Mouse (Mus musculus) forebrain, embryonic 12.5 days (tissue): ENCODE measurements at regions not wholly inside any gene's neighbourhood (a gene's known extent, or its start where the extent isn't known, plus 50 kb on each side); places are given as distances from the start of the nearest gene placed in this dataset.

Source experiments
- ATAC-seq: fragments of 200-750 bp; cut with Nextera tagmentation; 2 replicates; pipeline ENCODE4 v1.8.0; 2017; ENCODE audit warnings: moderate TSS enrichment; ENCODE audit not compliant: low FRiP score
- H3K27ac ChIP-seq: fragments of 300-500 bp; sonication (generic); 2 replicates; pipeline ENCODE4 v1.5.1; 2016; ENCODE audit warnings: mild to moderate bottlenecking
- H3K27me3 ChIP-seq: fragments of 300-500 bp; sonication (generic); 2 replicates; pipeline ENCODE4 v1.6.1; 2016; ENCODE audit warnings: mild to moderate bottlenecking
- H3K36me3 ChIP-seq: fragments of 300-500 bp; sonication (generic); replicated peaks from 2 replicates; pipeline ENCODE4 v1.6.1; 2016; ENCODE audit warnings: mild to moderate bottlenecking
- H3K4me1 ChIP-seq: fragments of 300-500 bp; sonication (generic); 2 replicates; pipeline ENCODE4 v1.6.1; 2016
- H3K4me2 ChIP-seq: fragments of 300-500 bp; sonication (generic); 2 replicates; pipeline ENCODE4 v1.6.1; 2016; ENCODE audit warnings: mild to moderate bottlenecking, moderate library complexity
- H3K4me3 ChIP-seq: fragments of 300-500 bp; sonication (generic); replicated peaks from 2 replicates; pipeline ENCODE4 v1.5.1; 2016; ENCODE audit warnings: mild to moderate bottlenecking
- H3K9ac ChIP-seq: fragments of 300-500 bp; sonication (generic); 2 replicates; pipeline ENCODE4 v1.6.1; 2016; ENCODE audit warnings: mild to moderate bottlenecking
- H3K9me3 ChIP-seq: fragments of 300-500 bp; sonication (generic); 2 replicates; pipeline ENCODE4 v1.6.1; 2016
- WGBS: fragments of 180-500 bp; shearing (Covaris S2); methylation state at CpG from one replicate; pipeline ENCODE4 v1.1.7; 2016; 5-methylcytosine and 5-hydroxymethylcytosine counted together

GRCm38 (mm10) chr13:63726035-63726434 lies 89.0 kb upstream of the Ercc6l2 start:
- H3K27ac ChIP-seq = no peak overlapping the region
- WGBS = 12% methylated on average over 2 of the region's 2 CpGs
- ATAC-seq = no peak
- H3K9me3 ChIP-seq = no peaks in the 10 kb centered on the region
- peaks cover 16% of the 10 kb centered on the region for H3K4me1 ChIP-seq
- no peaks in the 10 kb centered on the region for H3K36me3 ChIP-seq
- no peak overlapping the region for H3K4me2 ChIP-seq
- no peak overlapping the region for H3K4me3 ChIP-seq
- H3K27me3 ChIP-seq = 0 out of 2 replicates have a peak, but pooled peaks cover 16% of the 10 kb centered on the region
- H3K9ac ChIP-seq = no peak overlapping the region

GRCm38 (mm10) chr13:63726509-63726908 lies 88.5 kb upstream of the Ercc6l2 start:
- Histone ChIP-seq H3K4me1 (peaks cover 16% of the 10 kb centered on the region), H3K27ac (no peak overlapping the region), H3K27me3 (0 out of 2 replicates have a peak, but pooled peaks cover 12% of the 10 kb centered on the region), H3K9me3 (no peaks in the 10 kb centered on the region), H3K4me3 (no peak overlapping the region), H3K4me2 (no peak overlapping the region), H3K9ac (no peak overlapping the region), H3K36me3 (no peaks in the 10 kb centered on the region)
- WGBS = 87% methylated on average over 6 of the region's 6 CpGs
- ATAC-seq = no peak

- no peak for ATAC-seq
- 76% methylated on average over 5 of the region's 5 CpGs for WGBS
- H3K27me3 ChIP-seq = no peaks in the 10 kb centered on the region
- no peak overlapping the region for H3K4me2 ChIP-seq
- no peak overlapping the region for H3K4me3 ChIP-seq
- H3K4me1 ChIP-seq = no peaks in the 10 kb centered on the region
- no peak overlapping the region for H3K27ac ChIP-seq
- H3K9me3 ChIP-seq = no peaks in the 10 kb centered on the region
- no peaks in the 10 kb centered on the region for H3K36me3 ChIP-seq
- no peak overlapping the region for H3K9ac ChIP-seq
Measured at GRCm38 (mm10) chr13:63735739-63736138, 79.3 kb upstream of the Ercc6l2 start.

- H3K9ac ChIP-seq = no peak overlapping the region
- ATAC-seq = no peak
- H3K9me3 ChIP-seq = no peaks in the 10 kb centered on the region
- H3K4me3 ChIP-seq = no peak overlapping the region
- H3K4me1 ChIP-seq = no peaks in the 10 kb centered on the region; the same call in 1 of the 2 replicates
- 46% methylated on average over 2 of the region's 2 CpGs for WGBS
- H3K36me3 ChIP-seq = no peaks in the 10 kb centered on the region
- H3K4me2 ChIP-seq = no peak overlapping the region
- no peaks in the 10 kb centered on the region for H3K27me3 ChIP-seq
- no peak overlapping the region for H3K27ac ChIP-seq
Measured at GRCm38 (mm10) chr13:63741879-63742278, 73.2 kb upstream of the Ercc6l2 start.

- Histone ChIP-seq H3K4me3 (no peak overlapping the region), H3K9me3 (peaks cover 4% of the 10 kb centered on the region; the same call in 1 of the 2 replicates), H3K27me3 (no peaks in the 10 kb centered on the region), H3K4me2 (no peak overlapping the region), H3K36me3 (no peaks in the 10 kb centered on the region), H3K9ac (no peak overlapping the region), H3K4me1 (no peaks in the 10 kb centered on the region), H3K27ac (no peak overlapping the region)
- WGBS = 89% methylated on average over 2 of the region's 2 CpGs
- ATAC-seq = no peak
Measured at GRCm38 (mm10) chr13:63748788-63749187, 66.3 kb upstream of the Ercc6l2 start.

- H3K4me2 ChIP-seq = no peak overlapping the region
Measured at GRCm38 (mm10) chr13:63749997-63750396, 65.0 kb upstream of the Ercc6l2 start.

GRCm38 (mm10) chr13:63751196-63751595 lies 63.8 kb upstream of the Ercc6l2 start:
- Histone ChIP-seq H3K9me3 (peaks cover 4% of the 10 kb centered on the region; the same call in 1 of the 2 replicates), H3K4me2 (no peak overlapping the region), H3K27me3 (no peaks in the 10 kb centered on the region), H3K4me1 (no peaks in the 10 kb centered on the region), H3K9ac (no peak overlapping the region), H3K36me3 (no peaks in the 10 kb centered on the region), H3K4me3 (no peak overlapping the region), H3K27ac (no peak overlapping the region)
- WGBS = 63% methylated on average over 2 of the region's 2 CpGs
- ATAC-seq = no peak

More at GRCm38 (mm10) chr13:63749997-63750396, 65.0 kb upstream of the Ercc6l2 start:
- Histone ChIP-seq H3K27me3 (no peaks in the 10 kb centered on the region), H3K27ac (no peak overlapping the region), H3K36me3 (no peaks in the 10 kb centered on the region), H3K9me3 (peaks cover 4% of the 10 kb centered on the region; the same call in 1 of the 2 replicates), H3K4me3 (no peak overlapping the region), H3K4me1 (no peaks in the 10 kb centered on the region), H3K9ac (no peak overlapping the region)
- WGBS = 82% methylated on average over 4 of the region's 4 CpGs
- ATAC-seq = no peak

- no peak overlapping the region for H3K27ac ChIP-seq
- H3K9ac ChIP-seq = no peak overlapping the region
- H3K9me3 ChIP-seq = peaks cover under 1% of the 10 kb centered on the region; the same call in 1 of the 2 replicates
- no peaks in the 10 kb centered on the region for H3K27me3 ChIP-seq
- H3K4me2 ChIP-seq = no peak overlapping the region
- ATAC-seq = no peak
- 82% methylated on average over 5 of the region's 5 CpGs for WGBS
- no peaks in the 10 kb centered on the region for H3K4me1 ChIP-seq
- H3K36me3 ChIP-seq = no peaks in the 10 kb centered on the region
- H3K4me3 ChIP-seq = no peak overlapping the region
Measured at GRCm38 (mm10) chr13:63757061-63757460, 58.0 kb upstream of the Ercc6l2 start.

GRCm38 (mm10) chr13:63761542-63761941 lies 53.5 kb upstream of the Ercc6l2 start:
- ATAC-seq = no peak
- Histone ChIP-seq H3K4me2 (no peak overlapping the region), H3K27ac (no peak overlapping the region), H3K9ac (no peak overlapping the region), H3K4me1 (no peaks in the 10 kb centered on the region), H3K9me3 (no peaks in the 10 kb centered on the region), H3K36me3 (no peaks in the 10 kb centered on the region), H3K27me3 (no peaks in the 10 kb centered on the region), H3K4me3 (no peak overlapping the region)
